In genomic region chr11:116088188-116088587, GRCm38 (mm10) we compare ENCODE assay signal across 8 mouse cellular contexts. TPM values are rescaled to one million over a fixed set of nuclear protein-coding genes. Genes with fewer than 3 reads are reported as not detected.
DNase-seq lines count a peak whose midpoint lies in the region; ATAC-seq and TF ChIP-seq lines count a peak whose summit lies in the region.

No protein-coding gene starts in this region.

- H3K27ac ChIP-seq in forebrain, embryonic 12.5 days = no peak overlapping the region
- H3K27ac ChIP-seq in forebrain, embryonic 15.5 days (replicated peaks) = no peak overlapping the region
- no peak overlapping the region for H3K27ac ChIP-seq in lung, embryonic 16.5 days (ENCODE audit: low read length)
- no peak overlapping the region for H3K27ac ChIP-seq in limb, embryonic 11.5 days (replicated peaks; ENCODE audit: low read depth, low read length)
- peak overlapping the region; percentile 99 for H3K27ac ChIP-seq in small intestine, adult 2 months (ENCODE audit: insufficient read depth, low read depth, low read length)

- ATAC-seq in forebrain, embryonic 12.5 days (ENCODE audit: low FRiP score) = no peak
- ATAC-seq in forebrain, embryonic 15.5 days (replicated peaks) = no peak
- no peak for ATAC-seq in lung, embryonic 16.5 days (ENCODE audit: low read depth)
- no peak for ATAC-seq in limb, embryonic 11.5 days (ENCODE audit: insufficient number of reproducible peaks, low FRiP score, low TSS enrichment, low read depth)

- H3K4me2 ChIP-seq in forebrain, embryonic 12.5 days = peak overlapping the region; percentile 51
- H3K4me2 ChIP-seq in forebrain, embryonic 15.5 days (replicated peaks) = no peak overlapping the region
- peak overlapping the region; percentile 70; the same call in 1 of the 2 replicates for H3K4me2 ChIP-seq in lung, embryonic 16.5 days (ENCODE audit: low read depth, low read length)
- H3K4me2 ChIP-seq in limb, embryonic 11.5 days (ENCODE audit: low read depth, severe bottlenecking) = peak overlapping the region; percentile 33

- no peak overlapping the region for H3K9ac ChIP-seq in forebrain, embryonic 12.5 days
- H3K9ac ChIP-seq in forebrain, embryonic 15.5 days (replicated peaks) = no peak overlapping the region
- H3K9ac ChIP-seq in lung, embryonic 16.5 days (ENCODE audit: low read length) = no peak overlapping the region; the same call in 1 of the 2 replicates
- H3K9ac ChIP-seq in limb, embryonic 11.5 days (ENCODE audit: low read length) = no peak overlapping the region

- WGBS in forebrain, embryonic 12.5 days = 87% methylated on average over 8 of the region's 8 CpGs
- WGBS in forebrain, embryonic 15.5 days = 89% methylated on average over 8 of the region's 8 CpGs
- 69% methylated on average over 8 of the region's 8 CpGs for WGBS in lung, embryonic 16.5 days
- WGBS in limb, embryonic 11.5 days = 87% methylated on average over 8 of the region's 8 CpGs
- WGBS in small intestine, adult 2 months = 14% methylated on average over 8 of the region's 8 CpGs

- peaks cover 12% of the 10 kb centered on the region for H3K36me3 ChIP-seq in forebrain, embryonic 12.5 days (replicated peaks)
- H3K36me3 ChIP-seq in forebrain, embryonic 15.5 days = peaks cover 7% of the 10 kb centered on the region
- peaks cover 6% of the 10 kb centered on the region for H3K36me3 ChIP-seq in lung, embryonic 16.5 days (ENCODE audit: control insufficient read depth, insufficient read depth, low read length)
- peaks cover 5% of the 10 kb centered on the region for H3K36me3 ChIP-seq in limb, embryonic 11.5 days (ENCODE audit: control insufficient read depth, insufficient read depth, low read length)
- H3K36me3 ChIP-seq in small intestine, adult 2 months (ENCODE audit: control insufficient read depth, insufficient read depth, low read length) = peaks cover 8% of the 10 kb centered on the region

- H3K4me1 ChIP-seq in forebrain, embryonic 12.5 days = peaks cover 17% of the 10 kb centered on the region
- peaks cover 15% of the 10 kb centered on the region for H3K4me1 ChIP-seq in forebrain, embryonic 15.5 days
- H3K4me1 ChIP-seq in lung, embryonic 16.5 days (replicated peaks; ENCODE audit: control insufficient read depth, insufficient read depth, low read length) = peaks cover 12% of the 10 kb centered on the region
- H3K4me1 ChIP-seq in limb, embryonic 11.5 days (ENCODE audit: control insufficient read depth, insufficient read depth, low read length) = peaks cover 3% of the 10 kb centered on the region; the same call in 1 of the 2 replicates
- H3K4me1 ChIP-seq in small intestine, adult 2 months (ENCODE audit: control insufficient read depth, insufficient read depth, insufficient read length, low read length) = peaks cover 17% of the 10 kb centered on the region

- TF ChIP-seq POLR2A in small intestine, adult 2 months (IDR thresholded peaks at IDR 0.05; ENCODE audit: low read depth, low read length) = no peak

- TF ChIP-seq CTCF in small intestine, adult 2 months (IDR thresholded peaks at IDR 0.05; ENCODE audit: extremely low read depth, insufficient read length, insufficient replicate concordance, low read depth, low read length) = no peak

- no peak for DNase-seq in lung, postnatal 14 days
- no peak for DNase-seq in limb, embryonic 11.5 days (ENCODE audit: low spot score)
- no peak for DNase-seq in layer of hippocampus, postnatal 36 days
- DNase-seq in left cerebral cortex, adult 8-10 months (ENCODE audit: low spot score in 2 of 2) = no peak

- H3K9me3 ChIP-seq in forebrain, embryonic 12.5 days = no peaks in the 10 kb centered on the region
- no peaks in the 10 kb centered on the region for H3K9me3 ChIP-seq in forebrain, embryonic 15.5 days
- no peaks in the 10 kb centered on the region for H3K9me3 ChIP-seq in lung, embryonic 16.5 days (ENCODE audit: control insufficient read depth, low read length)
- H3K9me3 ChIP-seq in limb, embryonic 11.5 days (ENCODE audit: control insufficient read depth, low read length) = no peaks in the 10 kb centered on the region

- no peaks in the 10 kb centered on the region for H3K27me3 ChIP-seq in forebrain, embryonic 12.5 days
- no peaks in the 10 kb centered on the region for H3K27me3 ChIP-seq in forebrain, embryonic 15.5 days
- H3K27me3 ChIP-seq in lung, embryonic 16.5 days (ENCODE audit: control insufficient read depth, insufficient read depth, low read depth, low read length) = no peaks in the 10 kb centered on the region
- H3K27me3 ChIP-seq in limb, embryonic 11.5 days (ENCODE audit: control insufficient read depth, insufficient read depth, low read length) = no peaks in the 10 kb centered on the region
- no peaks in the 10 kb centered on the region for H3K27me3 ChIP-seq in small intestine, adult 2 months (ENCODE audit: control insufficient read depth, insufficient read depth, low read length)

- no peak overlapping the region for H3K4me3 ChIP-seq in forebrain, embryonic 12.5 days (replicated peaks)
- no peak overlapping the region for H3K4me3 ChIP-seq in forebrain, embryonic 15.5 days
- no peak overlapping the region for H3K4me3 ChIP-seq in lung, embryonic 16.5 days (ENCODE audit: low read length)
- no peak overlapping the region for H3K4me3 ChIP-seq in limb, embryonic 11.5 days (ENCODE audit: low read depth, low read length)
- no peak overlapping the region for H3K4me3 ChIP-seq in small intestine, adult 2 months (ENCODE audit: low read depth, low read length)

RNA-seq across cellular contexts. Expression of gene Wbp2, which starts 1.4 kb away (rescaled TPM):
- 92.3 and 101 TPM in 2 replicates for polyA plus RNA-seq in forebrain, embryonic 12.5 days (2016; fragmentation: Nextera tagmentation; extraction: Ambion mirVana)
- 138 and 144 TPM in 2 replicates for polyA plus RNA-seq in forebrain, embryonic 15.5 days (2015; fragmentation: Nextera tagmentation; extraction: Ambion mirVana)
- polyA plus RNA-seq in lung, embryonic 16.5 days (2015; fragmentation: Nextera tagmentation; extraction: Ambion mirVana) = 95.4 and 98.9 TPM in 2 replicates
- 49.3 and 52.1 TPM in 2 replicates for polyA plus RNA-seq in limb, embryonic 11.5 days (2014; fragmentation: Nextera tagmentation; extraction: Ambion mirVana)
- 139 and 334 TPM in 2 replicates for polyA plus RNA-seq in small intestine, adult 2 months (2012; rRNA removed)
- 100 to 1,000 TPM; 402 to 404 TPM for total RNA-seq in layer of hippocampus, postnatal 36 days (2021)
- total RNA-seq in left cerebral cortex, adult 8-10 months (2022) = 100 to 1,000 TPM; 414 to 460 (median 438) TPM

RNA-seq across cellular contexts. Expression of gene Unc13d, which starts 10.4 kb away (rescaled TPM):
- polyA plus RNA-seq in forebrain, embryonic 12.5 days (2016; fragmentation: Nextera tagmentation; extraction: Ambion mirVana) = 0.69 and 0.73 TPM in 2 replicates
- 0.70 and 0.80 TPM in 2 replicates for polyA plus RNA-seq in forebrain, embryonic 15.5 days (2015; fragmentation: Nextera tagmentation; extraction: Ambion mirVana)
- polyA plus RNA-seq in lung, embryonic 16.5 days (2015; fragmentation: Nextera tagmentation; extraction: Ambion mirVana) = 7.2 and 8.9 TPM in 2 replicates
- 1.1 and 1.3 TPM in 2 replicates for polyA plus RNA-seq in limb, embryonic 11.5 days (2014; fragmentation: Nextera tagmentation; extraction: Ambion mirVana)
- 5.8 and 7.1 TPM in 2 replicates for polyA plus RNA-seq in small intestine, adult 2 months (2012; rRNA removed)
- 1 to 10 TPM; 1.9 to 2.4 TPM for total RNA-seq in layer of hippocampus, postnatal 36 days (2021)
- total RNA-seq in left cerebral cortex, adult 8-10 months (2022) = 1 to 10 TPM; 1.2 to 4.1 (median 1.7) TPM

RNA-seq across cellular contexts. Expression of gene Trim47, which starts 38.8 kb away (rescaled TPM):
- polyA plus RNA-seq in forebrain, embryonic 12.5 days (2016; fragmentation: Nextera tagmentation; extraction: Ambion mirVana) = 2.7 and 3.2 TPM in 2 replicates
- 7.0 and 7.7 TPM in 2 replicates for polyA plus RNA-seq in forebrain, embryonic 15.5 days (2015; fragmentation: Nextera tagmentation; extraction: Ambion mirVana)
- polyA plus RNA-seq in lung, embryonic 16.5 days (2015; fragmentation: Nextera tagmentation; extraction: Ambion mirVana) = 20.4 and 24.8 TPM in 2 replicates
- polyA plus RNA-seq in limb, embryonic 11.5 days (2014; fragmentation: Nextera tagmentation; extraction: Ambion mirVana) = 3.7 and 4.3 TPM in 2 replicates
- polyA plus RNA-seq in small intestine, adult 2 months (2012; rRNA removed) = 28.3 and 28.5 TPM in 2 replicates
- 1 to 10 TPM; 4.4 to 4.6 TPM for total RNA-seq in layer of hippocampus, postnatal 36 days (2021)
- total RNA-seq in left cerebral cortex, adult 8-10 months (2022) = 1 to 10 TPM; 5.6 to 8.1 (median 7.0) TPM

RNA-seq across cellular contexts. Expression of gene Trim65, which starts 42.7 kb away (rescaled TPM):
- polyA plus RNA-seq in forebrain, embryonic 12.5 days (2016; fragmentation: Nextera tagmentation; extraction: Ambion mirVana) = 1.9 and 2.1 TPM in 2 replicates
- 1.6 and 1.9 TPM in 2 replicates for polyA plus RNA-seq in forebrain, embryonic 15.5 days (2015; fragmentation: Nextera tagmentation; extraction: Ambion mirVana)
- polyA plus RNA-seq in lung, embryonic 16.5 days (2015; fragmentation: Nextera tagmentation; extraction: Ambion mirVana) = 5.1 and 6.4 TPM in 2 replicates
- polyA plus RNA-seq in limb, embryonic 11.5 days (2014; fragmentation: Nextera tagmentation; extraction: Ambion mirVana) = 2.2 and 2.5 TPM in 2 replicates
- 11.9 and 13.3 TPM in 2 replicates for polyA plus RNA-seq in small intestine, adult 2 months (2012; rRNA removed)
- total RNA-seq in layer of hippocampus, postnatal 36 days (2021) = 1 to 10 TPM; 7.1 to 8.0 TPM
- 1 to 10 TPM; 6.3 to 7.7 (median 7.4) TPM for total RNA-seq in left cerebral cortex, adult 8-10 months (2022)

RNA-seq across cellular contexts. Expression of gene Mrpl38, which starts 50.5 kb away (rescaled TPM):
- polyA plus RNA-seq in forebrain, embryonic 12.5 days (2016; fragmentation: Nextera tagmentation; extraction: Ambion mirVana) = 89.6 and 90.5 TPM in 2 replicates
- polyA plus RNA-seq in forebrain, embryonic 15.5 days (2015; fragmentation: Nextera tagmentation; extraction: Ambion mirVana) = 77.7 and 78.5 TPM in 2 replicates
- polyA plus RNA-seq in lung, embryonic 16.5 days (2015; fragmentation: Nextera tagmentation; extraction: Ambion mirVana) = 79.3 and 80.6 TPM in 2 replicates
- 110 and 111 TPM in 2 replicates for polyA plus RNA-seq in limb, embryonic 11.5 days (2014; fragmentation: Nextera tagmentation; extraction: Ambion mirVana)
- polyA plus RNA-seq in small intestine, adult 2 months (2012; rRNA removed) = 36.4 and 40.1 TPM in 2 replicates
- 10 to 100 TPM; 55.1 to 58.2 TPM for total RNA-seq in layer of hippocampus, postnatal 36 days (2021)
- total RNA-seq in left cerebral cortex, adult 8-10 months (2022) = 10 to 100 TPM; 43.3 to 64.9 (median 56.2) TPM
